Mouse (Mus musculus): ENCODE measurements around the gene Hnrnpl.

Gene Hnrnpl

GRCm38 (mm10) chr7:28827338-28827737, 19.0 kb downstream of the Hnrnpl start:
- no peak for DNase-seq (ENCODE audit: low read depth, low spot score)

GRCm38 (mm10) chr7:28829821-28830220, 21.5 kb downstream of the Hnrnpl start:
- no peak for DNase-seq (ENCODE audit: low read depth, low spot score)

GRCm38 (mm10) chr7:28830981-28831380, 22.6 kb downstream of the Hnrnpl start:
- DNase-seq (ENCODE audit: low read depth, low spot score), result no peak

GRCm38 (mm10) chr7:28831411-28832125, 23.2 kb downstream of the Hnrnpl start:
- DNase-seq (ENCODE audit: low read depth, low spot score), result peak; percentile 65

- DNase-seq (ENCODE audit: low read depth, low spot score), result no peak
These were observed 23.8 kb downstream of the Hnrnpl start for GRCm38 (mm10) chr7:28832137-28832536.

GRCm38 (mm10) chr7:28833723-28834347, 25.5 kb downstream of the Hnrnpl start, which contains the start of gene Lgals4:
Gene Lgals4 (plus strand): TSS chr7:28833854.
- no peak for DNase-seq (ENCODE audit: low read depth, low spot score)

GRCm38 (mm10) chr7:28836936-28837335, 28.6 kb downstream of the Hnrnpl start:
- peak; percentile 51 for DNase-seq (ENCODE audit: low read depth, low spot score)

- DNase-seq (ENCODE audit: low read depth, low spot score), result no peak
These were observed 30.0 kb downstream of the Hnrnpl start for GRCm38 (mm10) chr7:28838331-28838730.

GRCm38 (mm10) chr7:28847273-28847672, 38.9 kb downstream of the Hnrnpl start:
- DNase-seq (ENCODE audit: low read depth, low spot score), result no peak

GRCm38 (mm10) chr7:28849700-28850236, 41.4 kb downstream of the Hnrnpl start:
- DNase-seq (ENCODE audit: low read depth, low spot score), result no peak

GRCm38 (mm10) chr7:28850642-28851041, 42.3 kb downstream of the Hnrnpl start:
- no peak for DNase-seq (ENCODE audit: low read depth, low spot score)

GRCm38 (mm10) chr7:28859953-28860352, 51.6 kb downstream of the Hnrnpl start:
- DNase-seq (ENCODE audit: low read depth, low spot score), result no peak

- peak; percentile 84 for DNase-seq (ENCODE audit: low read depth, low spot score)
These were observed 52.6 kb downstream of the Hnrnpl start for GRCm38 (mm10) chr7:28860898-28861297.

GRCm38 (mm10) chr7:28862817-28863499, 54.6 kb downstream of the Hnrnpl start:
- DNase-seq (ENCODE audit: low read depth, low spot score), result peak; percentile 54

- DNase-seq (ENCODE audit: low read depth, low spot score), result no peak
These were observed 55.2 kb downstream of the Hnrnpl start, which contains the start of gene Lgals7 for GRCm38 (mm10) chr7:28863540-28863939. Gene Lgals7 (plus strand): TSS chr7:28863853.

GRCm38 (mm10) chr7:28864288-28864750, 56.0 kb downstream of the Hnrnpl start:
- DNase-seq (ENCODE audit: low read depth, low spot score), result no peak

GRCm38 (mm10) chr7:28865481-28866300, 57.4 kb downstream of the Hnrnpl start:
- DNase-seq (ENCODE audit: low read depth, low spot score), result peak; percentile 96

GRCm38 (mm10) chr7:28866769-28867507, 58.6 kb downstream of the Hnrnpl start:
- DNase-seq (ENCODE audit: low read depth, low spot score), result no peak

- DNase-seq (ENCODE audit: low read depth, low spot score), result peak; percentile 78
These were observed 59.4 kb downstream of the Hnrnpl start for GRCm38 (mm10) chr7:28867508-28868340.
